Mouse (Mus musculus): Measurements from ENCODE around the gene Tesc.

The Tesc gene

DNA sequence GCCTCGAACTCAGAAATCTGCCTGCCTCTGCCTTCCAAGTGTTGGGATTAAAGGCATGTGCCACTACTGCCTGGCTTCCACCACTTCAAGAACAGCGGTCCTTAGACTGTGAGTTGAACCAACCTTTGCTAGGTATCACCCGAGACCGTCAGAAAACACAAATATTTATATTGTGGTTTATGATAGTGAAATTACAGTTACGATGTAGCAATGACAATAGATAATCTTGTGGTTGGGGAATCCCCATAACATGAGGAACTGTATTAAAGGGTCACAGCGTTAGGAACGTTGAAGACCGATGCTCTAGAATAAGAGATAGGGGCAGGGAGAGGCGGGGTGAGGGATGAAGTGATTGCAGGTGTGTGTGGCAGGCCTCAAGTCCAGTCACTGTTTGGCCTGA lies 17.8 kb downstream of the Tesc start:
- DNase-seq = no peak

DNA sequence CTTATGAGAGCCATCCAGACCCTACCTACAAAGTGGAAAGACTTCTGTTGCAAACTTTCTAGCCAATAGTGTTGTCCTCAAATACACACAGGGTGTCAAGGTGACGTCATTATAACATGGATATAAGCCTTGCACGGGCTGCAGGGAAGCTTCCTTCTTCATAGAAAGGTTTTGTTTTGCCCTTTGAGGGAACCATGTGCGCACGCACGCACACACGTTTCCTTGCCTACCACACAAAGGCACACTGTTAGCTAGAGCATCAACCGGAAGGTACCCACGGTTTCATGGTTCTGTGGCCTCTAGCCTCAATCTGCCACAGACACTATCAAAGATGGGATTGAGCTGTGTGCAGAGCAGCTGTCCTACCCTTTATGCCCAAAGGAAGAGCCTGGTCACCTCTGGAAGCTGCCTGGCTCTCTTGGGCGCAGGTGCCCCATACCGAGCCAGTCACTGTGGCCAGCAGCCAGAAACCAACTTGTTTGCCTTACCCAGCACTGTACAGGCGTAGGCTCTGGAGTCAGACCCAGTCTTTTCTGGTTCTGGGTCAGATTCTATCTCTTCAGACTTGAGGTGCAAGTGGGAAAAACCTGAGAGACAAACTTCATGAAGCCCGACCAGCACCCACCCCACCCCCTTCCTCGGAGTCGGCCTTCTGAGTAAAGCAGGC lies 19.7 kb downstream of the Tesc start:
- no peak for DNase-seq

DNA sequence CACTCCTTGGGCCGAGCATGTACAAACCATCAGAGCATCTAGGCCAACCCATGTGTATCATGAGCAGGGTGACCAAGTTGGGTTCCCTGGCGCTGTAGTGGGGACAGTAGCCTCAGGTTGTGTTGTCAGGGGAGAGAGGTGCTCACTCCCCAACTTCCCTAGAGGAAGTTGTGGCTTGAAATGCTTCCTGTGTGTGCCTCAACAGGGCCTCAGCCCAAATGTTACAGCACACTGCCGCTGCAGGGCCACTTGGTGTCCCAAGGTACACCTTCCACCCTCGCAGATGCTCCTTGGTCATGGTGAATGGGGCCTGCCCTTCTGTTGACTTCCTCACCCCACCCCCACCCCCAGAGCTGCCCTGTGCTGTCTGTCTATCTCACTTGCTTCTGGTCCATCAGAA lies 20.9 kb downstream of the Tesc start:
- DNase-seq = no peak

DNA sequence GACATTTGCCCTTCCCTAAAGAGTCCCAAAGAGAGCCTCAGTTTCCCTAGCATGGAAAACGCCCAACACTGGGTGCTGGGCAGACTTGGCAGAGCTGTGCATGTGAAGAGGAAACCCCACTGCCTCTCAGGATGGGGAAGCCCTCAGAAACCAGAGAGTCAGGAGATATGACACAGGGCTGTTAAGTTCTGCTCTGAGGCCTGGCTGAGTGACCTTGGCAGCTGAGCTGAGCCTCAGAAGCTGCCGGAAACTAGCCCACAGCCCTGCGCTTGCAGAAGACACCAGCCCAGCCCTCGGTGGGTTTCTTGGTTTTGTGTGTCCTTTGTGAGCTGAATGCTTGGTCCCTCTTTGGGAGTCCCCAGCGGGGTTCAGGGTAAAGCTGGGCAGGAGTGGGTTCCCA lies 21.4 kb downstream of the Tesc start:
- no peak for DNase-seq

DNA sequence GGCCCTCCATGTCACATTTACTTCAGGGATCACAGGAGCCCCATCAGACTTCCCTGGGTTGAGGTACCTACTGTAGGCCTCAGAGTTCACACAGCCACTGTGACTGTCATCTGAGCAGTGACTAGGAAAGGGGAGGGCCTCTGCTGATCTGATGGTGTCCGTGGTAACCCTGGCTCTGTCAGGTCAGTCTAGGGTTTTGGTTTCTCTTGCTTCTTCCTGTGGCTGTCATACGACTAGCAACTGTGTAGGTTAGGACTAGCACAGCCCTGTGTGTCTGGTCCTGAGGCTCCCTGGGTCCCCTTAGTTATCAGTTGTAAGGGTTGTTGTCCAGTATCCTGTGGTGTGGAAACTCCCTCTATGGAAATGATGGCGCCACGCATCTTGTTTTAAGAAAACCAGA lies 23.2 kb downstream of the Tesc start:
- no peak for DNase-seq

DNA sequence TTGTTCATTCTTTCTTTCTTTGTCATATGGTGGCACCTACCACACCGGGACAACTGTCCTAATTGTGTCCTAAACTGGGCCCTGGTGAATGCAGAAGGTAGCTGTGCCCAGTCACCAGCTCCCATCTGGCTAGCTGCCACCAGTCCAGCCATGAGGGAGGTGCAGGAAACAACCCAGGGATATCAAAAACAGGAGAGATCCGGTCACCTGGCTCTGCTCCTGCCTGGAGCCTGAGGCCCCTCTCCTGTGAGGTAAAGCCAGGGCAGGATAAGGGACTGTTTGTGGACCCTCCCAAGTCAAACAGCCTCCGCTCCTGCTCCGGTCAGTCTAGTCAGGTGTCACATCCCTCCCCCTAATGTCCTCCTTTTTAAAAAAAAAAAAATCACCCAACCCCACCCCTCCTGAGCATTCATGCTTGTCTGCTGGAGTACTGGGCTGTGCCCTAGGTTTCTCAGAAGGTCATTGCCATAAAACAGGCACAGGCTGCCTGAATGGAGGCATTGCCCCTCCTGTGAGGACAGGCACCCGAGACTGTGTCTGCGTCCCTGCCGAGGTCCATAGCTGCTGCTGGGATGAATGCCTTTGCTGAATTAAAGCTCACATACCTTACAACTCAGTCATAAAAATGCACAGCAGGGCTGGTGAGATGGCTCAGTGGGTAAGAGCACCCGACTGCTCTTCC lies 24.6 kb downstream of the Tesc start:
- no peak for DNase-seq

DNA sequence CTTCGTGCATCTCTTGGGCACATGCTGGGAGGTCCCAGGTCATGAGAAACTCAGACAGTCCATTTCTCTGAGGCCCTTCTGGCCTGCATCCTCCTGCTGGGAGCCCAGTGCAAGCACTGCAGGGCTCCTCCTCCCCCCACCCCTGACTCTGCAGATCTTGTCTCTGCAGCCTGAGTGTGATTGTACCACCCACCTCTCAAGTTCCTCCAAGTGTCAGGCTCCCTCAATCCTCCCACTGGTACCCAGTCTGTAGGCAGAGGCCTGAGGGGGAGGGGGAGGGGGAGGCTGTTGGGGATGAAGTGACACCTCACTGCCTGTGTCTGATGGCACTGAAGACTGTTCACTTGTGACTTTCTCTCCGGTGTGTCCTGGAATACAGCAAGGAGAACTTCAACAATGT lies 25.7 kb downstream of the Tesc start:
- no peak for DNase-seq

DNA sequence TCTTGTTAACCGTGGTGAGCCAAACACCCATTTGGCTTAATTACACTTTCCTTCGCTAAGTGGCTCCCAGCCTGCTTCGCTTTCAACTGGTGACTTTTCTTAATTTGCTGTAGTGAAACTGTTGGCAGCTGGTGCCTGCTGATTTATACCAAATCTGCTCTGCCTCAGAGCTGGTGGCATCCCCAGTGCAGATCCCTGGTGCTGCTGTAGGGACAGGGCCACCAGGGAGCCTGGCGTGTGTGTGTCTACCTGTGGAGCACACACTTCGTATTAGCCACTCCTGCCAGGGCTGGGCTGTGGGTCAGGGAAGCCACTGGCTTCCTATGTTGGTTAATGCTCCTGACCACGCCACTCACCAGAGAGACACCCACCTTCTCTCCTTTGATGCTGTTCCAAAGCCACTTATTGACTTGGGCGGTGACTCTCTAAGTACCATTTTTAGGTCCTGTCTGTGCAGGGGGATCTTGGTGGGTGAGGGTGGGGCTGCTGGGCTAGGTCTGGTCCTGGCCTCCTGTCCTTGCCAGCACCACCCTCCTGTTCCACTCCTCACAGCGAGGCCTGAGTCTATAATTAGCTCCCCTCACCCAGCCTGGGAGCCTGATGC lies 30.1 kb downstream of the Tesc start:
- peak in 1 of 2 experiments; percentile 50 for DNase-seq

DNA sequence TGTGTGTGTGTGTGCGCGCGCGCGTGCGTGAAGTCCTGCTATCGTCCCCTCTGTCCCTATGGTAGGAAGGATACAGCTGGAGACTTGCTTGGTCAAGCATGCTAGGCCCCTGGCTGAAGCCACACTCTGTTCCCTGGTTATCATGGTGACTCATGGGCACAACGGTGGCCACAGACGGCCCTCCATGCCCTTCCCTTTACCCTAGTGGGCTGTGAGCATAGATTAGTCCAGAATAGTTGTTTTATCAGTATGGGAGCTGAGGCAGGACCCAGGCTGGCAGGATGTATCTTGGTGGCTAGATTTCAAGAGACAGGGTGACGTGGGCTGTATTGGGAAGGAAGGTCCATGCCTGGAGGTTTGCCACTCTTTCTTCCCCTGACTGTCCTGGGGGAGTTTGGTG lies 31.3 kb downstream of the Tesc start:
- DNase-seq = peak in 1 of 2 experiments; percentile 9

DNA sequence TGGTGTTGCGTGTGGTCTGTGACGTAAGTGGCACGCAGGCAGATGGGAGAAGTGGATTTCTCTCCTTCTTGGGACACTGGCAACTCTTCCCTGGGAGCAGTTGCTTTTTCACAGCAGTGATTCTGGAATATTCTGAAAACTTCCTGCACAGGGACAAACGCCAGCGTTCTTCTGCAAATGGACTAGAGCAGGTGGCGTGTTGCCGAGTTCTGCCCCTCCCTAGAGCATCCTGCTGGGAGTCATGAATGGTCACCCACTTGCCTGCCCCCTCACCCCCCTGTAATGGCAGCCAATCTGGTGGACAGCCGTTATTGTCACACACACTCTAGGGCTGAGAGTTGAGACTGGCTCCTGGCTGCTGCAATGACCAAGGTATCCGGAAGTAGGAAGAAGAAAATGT lies 32.1 kb downstream of the Tesc start:
- peak; percentile 37 to 48 for DNase-seq

DNA sequence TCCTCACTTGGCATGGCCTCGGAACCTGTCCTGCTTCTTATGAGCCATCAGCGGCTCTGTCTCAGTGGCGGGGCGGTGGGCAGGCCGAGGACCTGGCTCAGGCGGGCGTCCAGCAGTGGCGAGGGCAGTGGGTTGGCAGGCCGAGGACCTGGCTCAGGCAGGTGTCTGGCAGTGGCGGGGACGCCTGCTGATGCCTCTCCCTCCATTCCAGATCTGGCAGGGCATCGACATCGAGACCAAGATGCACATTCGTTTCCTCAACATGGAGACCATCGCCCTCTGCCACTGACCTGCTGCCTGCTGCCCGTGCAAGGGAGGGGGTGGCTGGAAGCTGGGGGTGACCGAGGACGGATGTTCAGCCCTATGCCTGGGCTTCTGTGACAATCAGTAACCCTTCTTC lies 33.8 kb downstream of the Tesc start:
- DNase-seq = peak; percentile 85 to 92

DNA sequence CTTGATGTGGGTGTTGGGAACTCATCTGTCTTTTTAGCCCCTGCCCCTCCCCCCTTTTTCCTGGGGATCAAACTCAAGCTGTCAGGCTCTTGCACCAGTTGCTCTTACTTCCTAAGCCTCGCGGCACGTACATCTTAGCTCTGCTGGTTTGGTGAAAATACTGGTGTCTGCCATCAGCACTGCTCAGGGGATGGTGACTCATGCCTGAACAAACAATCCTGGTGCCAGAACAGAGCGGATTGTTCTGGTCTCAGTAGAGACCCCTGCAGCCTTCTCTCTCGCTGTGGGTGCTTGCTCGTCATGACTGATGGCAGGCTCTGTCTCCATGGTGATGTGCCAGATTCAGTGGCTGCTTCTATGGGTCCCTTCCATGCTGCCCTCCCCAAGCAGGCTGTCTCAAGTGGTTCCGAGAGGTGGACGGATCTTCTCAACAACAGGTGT lies 35.7 kb downstream of the Tesc start:
- DNase-seq = peak in 1 of 2 experiments; percentile 35

DNA sequence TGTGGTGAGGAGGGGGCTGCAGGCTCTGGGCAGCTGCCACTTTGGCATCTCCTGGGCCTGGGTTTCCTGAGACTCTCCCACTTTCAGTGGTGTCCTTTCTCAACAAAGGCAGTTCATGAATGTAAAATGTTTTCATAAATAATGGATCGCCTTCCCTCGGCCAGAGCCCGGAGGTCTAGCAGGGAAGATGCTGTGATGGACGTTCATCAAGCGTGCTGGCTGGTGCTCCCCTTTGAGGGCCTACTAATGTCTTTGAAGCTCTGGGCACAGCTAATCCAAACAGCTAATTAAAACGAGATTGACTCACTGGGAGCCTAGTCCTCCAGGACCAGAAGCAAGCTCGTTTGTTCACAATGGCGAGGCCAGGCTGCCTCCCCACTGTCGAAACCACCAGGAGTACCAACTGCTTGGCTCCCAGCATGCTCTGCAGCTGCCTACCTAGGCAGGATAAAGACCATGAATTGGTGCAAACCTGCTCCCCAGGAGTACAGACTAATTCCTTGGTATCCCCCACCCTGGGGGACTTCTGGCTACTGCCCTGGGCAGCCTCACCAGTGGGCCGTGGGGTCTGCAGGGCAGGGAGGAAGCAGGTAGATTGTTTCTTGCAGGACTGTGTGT lies 36.9 kb downstream of the Tesc start:
- DNase-seq = peak in 1 of 2 experiments; percentile 48

DNA sequence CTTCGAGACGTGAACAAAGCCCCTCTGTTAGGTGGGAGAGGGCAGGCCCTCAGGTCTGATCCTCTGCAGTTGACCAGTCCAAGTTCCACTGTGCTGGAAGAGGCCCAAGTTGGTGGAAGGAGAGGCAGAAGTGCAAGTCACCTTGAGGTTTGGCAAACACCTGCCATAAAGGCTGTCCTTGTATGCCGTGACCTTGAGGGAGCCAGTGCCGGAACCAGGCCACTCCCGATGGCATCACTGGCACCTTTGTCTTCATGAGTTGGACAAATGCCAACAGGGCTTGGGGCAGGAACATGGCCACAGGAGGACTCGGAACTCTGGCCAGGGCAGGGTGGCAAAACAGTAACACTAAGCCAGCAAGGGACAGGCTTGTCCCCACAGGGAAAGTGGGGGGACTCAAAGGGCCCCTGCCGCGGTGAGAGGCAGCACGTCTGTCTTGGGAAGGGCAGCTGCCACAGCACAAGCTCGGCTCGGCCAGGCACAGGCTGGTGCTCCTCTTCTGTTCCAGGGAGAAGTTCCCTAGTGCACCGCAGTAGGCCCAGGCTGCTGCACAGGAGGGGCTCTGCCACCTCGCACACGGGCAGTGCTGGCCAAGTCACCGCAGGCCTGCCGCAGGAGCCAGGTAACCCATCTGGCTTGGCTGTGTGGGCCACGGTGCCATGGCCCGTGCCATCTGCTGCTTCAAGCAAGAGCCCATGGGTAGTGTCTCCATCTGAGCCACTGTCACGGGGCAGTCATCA lies 38.1 kb downstream of the Tesc start:
- peak; percentile 83 to 93 for DNase-seq

DNA sequence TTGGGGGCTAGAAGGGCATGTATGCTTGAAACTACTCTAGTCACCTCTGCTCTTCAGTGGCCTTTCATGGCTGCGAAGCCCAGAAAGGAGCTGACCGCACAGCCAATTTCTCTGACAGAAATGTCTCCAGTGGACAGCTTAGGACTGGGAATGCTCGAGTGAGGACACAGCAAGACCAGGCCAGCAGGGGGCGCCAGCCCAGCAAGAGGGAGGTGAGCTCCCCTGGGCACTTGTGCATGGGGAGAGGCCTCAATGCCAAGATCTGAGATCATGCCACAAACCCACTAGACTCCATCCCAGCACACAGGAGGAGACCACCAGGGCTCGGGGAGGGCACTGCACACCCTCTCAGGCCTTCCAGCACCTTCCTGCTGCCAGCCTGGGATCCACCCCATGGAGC lies 39.3 kb downstream of the Tesc start:
- peak; percentile 82 to 88 for DNase-seq

DNA sequence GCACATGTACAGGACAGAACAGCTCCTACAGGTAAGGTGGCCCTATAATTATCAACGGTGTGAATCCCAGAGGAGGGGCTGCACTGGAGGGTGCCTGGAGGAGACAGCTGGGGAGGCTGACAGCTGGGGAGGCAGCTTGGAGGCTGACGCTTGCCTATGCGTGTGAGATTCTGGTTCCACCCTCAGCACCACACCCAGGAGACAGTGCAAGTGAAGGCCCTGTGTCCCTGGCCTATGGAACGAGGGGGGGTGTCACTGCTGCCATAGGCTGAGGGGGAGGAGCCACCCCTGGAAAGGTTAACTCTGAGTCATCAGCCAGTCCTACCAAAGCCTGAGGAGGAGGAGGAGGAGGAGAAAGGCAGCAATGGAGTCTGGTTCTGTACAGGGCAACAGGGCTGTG lies 40.0 kb downstream of the Tesc start:
- DNase-seq = no peak

DNA sequence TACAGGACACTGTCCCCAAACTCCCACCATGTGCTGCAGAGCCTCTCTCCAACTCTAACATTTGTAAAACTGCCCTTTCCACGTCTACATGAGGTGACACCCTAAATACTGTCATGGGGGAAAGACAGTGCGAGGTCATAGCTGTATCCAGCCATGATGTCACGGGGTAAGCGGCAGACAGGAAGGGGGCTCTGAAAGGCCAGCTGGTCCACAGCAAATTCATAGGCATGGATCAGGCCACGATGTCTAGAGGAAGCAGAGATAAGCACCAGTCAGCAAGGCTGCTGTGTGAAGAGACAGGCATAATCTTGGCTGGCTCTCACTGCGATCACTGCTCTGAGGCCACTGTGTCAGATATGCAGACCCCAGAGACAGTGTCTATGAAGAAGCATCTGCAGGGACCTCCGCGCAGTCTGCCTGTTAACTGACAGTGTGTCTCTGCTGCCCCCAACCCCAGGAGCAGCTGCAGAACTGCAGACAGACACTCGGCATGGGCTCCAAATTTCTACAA lies 40.5 kb downstream of the Tesc start:
- DNase-seq = no peak

DNA sequence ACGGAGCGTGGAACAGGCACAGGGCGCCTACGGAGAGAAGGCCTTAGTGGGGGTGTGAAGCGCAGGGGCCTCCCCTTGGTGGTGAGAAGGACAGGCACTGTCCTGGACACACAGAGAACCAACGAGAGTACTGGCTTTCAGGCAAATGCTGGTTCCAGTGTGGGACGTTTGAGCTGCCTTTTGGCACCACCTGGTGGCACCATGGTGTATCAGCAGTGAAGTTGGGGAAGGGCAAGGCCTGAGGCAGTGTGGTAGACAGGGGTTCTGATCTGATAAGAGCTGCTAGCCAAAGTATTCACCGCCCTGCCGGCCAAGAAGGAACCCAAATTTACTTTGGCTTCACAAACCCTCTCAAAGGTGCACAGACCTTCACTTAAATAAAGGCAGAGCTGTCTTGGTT lies 41.8 kb downstream of the Tesc start:
- DNase-seq = peak; percentile 90

DNA sequence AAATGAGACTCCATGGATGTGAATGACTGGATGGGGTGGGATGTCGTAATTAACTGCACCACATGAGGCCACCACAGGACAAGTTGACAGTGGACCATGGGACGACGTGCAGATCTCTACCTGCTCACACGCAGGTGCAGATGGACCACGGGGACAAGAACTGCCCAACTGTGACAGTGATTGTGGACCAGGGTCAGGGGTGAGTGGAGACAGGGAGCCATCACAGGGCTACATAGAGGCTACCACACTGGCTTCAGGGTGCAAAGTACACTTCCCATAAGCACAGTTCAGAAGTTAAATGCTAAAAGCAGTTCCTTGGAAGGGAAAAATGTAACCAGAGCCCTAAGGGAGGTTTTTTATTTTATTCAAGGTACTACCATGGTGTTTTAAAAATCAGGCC lies 44.2 kb downstream of the Tesc start:
- no peak for DNase-seq

DNA sequence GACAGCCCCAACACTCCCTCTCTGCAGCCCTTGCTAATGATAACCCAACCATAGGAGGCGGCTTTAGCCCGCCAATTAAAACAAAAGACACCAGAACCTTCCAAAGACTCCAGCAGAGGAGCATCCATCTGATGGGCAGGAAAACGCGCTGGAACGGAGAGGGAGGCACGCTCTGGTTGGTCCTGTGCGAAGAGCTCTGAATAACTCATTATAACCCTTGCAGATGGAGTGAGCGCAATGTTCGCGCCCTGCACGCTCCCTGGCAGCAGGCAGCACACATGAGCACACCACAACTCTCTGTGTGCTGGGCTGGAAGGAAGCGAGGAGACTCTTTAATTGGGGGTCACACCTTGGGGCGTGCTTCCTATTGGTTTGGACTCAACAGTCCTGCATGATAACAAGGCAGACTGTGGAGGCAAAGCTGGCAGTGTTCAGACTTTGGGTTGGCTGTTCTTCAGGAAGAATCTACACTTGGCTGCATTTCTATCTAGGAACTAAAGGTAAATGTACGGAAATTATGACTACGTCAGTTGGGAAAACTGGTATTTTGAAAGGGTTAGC lies 45.8 kb downstream of the Tesc start:
- peak in 1 of 2 experiments; percentile 67 for DNase-seq

DNA sequence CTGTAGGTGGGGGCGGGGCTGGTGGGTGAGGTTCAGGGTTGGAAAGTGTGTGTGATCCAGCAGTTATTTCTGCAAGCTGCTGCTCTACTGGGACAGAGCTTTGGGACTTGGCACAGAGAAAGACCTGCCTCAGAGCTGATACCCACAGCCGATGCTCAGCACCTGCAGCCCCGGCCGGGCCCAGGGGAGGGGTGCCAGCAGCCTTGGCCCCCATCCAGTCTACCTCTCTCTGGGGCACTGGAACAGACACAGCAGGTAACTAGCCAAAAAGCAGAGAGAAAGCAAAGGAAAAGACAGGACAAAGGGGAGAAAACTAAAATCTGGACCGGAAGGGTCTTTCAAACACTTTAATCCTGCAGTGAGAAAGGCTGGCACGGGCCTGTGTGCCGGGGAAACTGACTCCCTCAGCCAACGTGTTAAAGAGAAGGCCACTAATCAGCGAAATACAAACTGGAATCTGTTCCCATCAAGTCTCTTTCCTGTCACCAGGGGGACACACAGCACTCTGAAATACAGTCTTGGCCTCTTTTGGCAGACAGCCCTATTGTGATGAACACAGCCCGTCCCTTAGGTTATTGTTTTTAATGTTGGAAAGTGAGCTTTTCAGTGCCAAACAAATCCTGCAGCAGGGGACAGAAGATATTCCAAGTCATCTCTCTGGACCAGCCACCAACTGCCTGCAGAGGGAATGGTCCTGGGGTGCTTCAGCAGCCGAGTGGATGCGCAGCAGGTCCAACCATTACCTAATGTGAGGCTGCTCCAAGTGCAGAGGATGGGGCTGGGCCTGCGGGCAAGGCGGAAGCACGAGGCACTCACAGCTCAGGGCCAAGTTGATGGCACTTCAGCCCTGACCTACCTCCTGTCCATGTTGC lies 49.4 kb downstream of the Tesc start:
- peak; percentile 78 to 79 for DNase-seq

All from cerebellum, postnatal 10 days (tissue).